Mouse (Mus musculus): ENCODE measurements around the gene Slc44a5.

Slc44a5 gene

GRCm38 (mm10) chr3:154298490-154298889, 325.3 kb downstream of the Slc44a5 start:
- no peak for DNase-seq (ENCODE audit: low read depth, low spot score)

- no peak for DNase-seq (ENCODE audit: low read depth, low spot score)
Measured at GRCm38 (mm10) chr3:154300006-154300405, 326.8 kb downstream of the Slc44a5 start.

- DNase-seq (ENCODE audit: low read depth, low spot score), result no peak
Measured at GRCm38 (mm10) chr3:154301102-154301501, 327.9 kb downstream of the Slc44a5 start.

GRCm38 (mm10) chr3:154305163-154305884, 332.1 kb downstream of the Slc44a5 start:
- DNase-seq (ENCODE audit: low read depth, low spot score), result no peak

GRCm38 (mm10) chr3:154317651-154318248, 344.5 kb downstream of the Slc44a5 start:
- DNase-seq (ENCODE audit: low read depth, low spot score), result no peak
